Mouse (Mus musculus): ENCODE data around the gene Vsir. TPM values are rescaled to one million over a fixed set of nuclear protein-coding genes. Genes with fewer than 3 reads are reported as not detected.

The Vsir gene
- polyA plus RNA-seq, 1 experiment from 2014 or later, result 2.0 TPM

- Histone ChIP-seq H3K27me3 (peaks cover 26% of the 10 kb centered on the region), H3K4me3 (peak overlapping the region; percentile 39; the same call in 1 of the 2 replicates), H3K4me1 (peaks cover 37% of the 10 kb centered on the region), H3K9me3 (no peaks in the 10 kb centered on the region), H3K9ac (no peak overlapping the region), H3K36me3 (no peaks in the 10 kb centered on the region), H3K27ac (no peak overlapping the region), H3K4me2 (replicated peaks) (peak overlapping the region; percentile 64)
- ATAC-seq (ENCODE audit: low FRiP score, low read depth), result no peak
- 82% methylated on average over 4 of the region's 4 CpGs for WGBS
Measured at GRCm38 (mm10) chr10:60346056-60346455, 595 bp upstream of the Vsir start.

DNA sequence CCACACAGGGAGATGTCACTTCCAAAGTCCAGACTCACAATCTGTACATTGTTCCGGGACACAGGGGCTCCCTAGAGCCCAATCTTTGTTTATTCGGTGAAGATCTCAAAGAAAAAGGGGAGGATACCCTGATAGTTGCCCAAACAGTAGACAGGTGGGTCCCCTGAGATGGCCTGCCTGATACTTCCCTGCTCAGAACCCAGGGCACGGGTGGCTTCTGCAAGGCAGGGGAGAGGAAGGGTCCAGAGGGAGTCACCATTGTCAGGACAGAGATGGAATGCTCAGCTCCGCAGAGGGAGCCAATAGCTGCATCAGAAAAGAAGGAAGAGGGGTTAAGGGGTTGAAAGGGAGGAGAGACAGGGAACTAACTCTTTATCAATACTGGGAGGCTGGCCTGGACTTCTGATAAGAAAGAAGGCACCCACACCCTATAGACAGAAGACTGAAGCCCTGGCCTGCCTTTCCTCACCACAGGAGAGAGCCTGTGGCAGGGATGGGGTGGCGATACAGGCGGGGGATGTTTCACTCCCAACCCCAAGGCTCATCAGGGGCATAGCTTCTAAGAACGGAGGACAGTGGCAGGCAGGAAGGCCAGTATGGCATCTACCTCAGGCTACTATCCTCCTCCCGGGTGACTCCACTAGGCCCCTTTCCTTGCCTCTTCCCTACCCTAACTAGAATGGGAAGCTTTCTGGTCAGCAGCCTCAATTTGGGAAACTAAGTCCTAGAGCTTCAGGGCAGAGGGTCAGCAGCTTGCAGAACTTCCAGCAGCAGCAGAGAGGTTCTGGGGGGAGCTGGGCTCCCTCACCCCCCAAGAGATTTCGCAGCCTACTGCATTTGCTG, 1.3 kb downstream of the Vsir start:
- Histone ChIP-seq H3K4me2 (replicated peaks) (peak overlapping the region; percentile 64), H3K27me3 (peaks cover 26% of the 10 kb centered on the region), H3K4me1 (peaks cover 56% of the 10 kb centered on the region), H3K9ac (no peak overlapping the region), H3K9me3 (no peaks in the 10 kb centered on the region), H3K4me3 (0 out of 2 replicates have a peak overlapping the region, but pooled peaks have one; percentile 39), H3K36me3 (no peaks in the 10 kb centered on the region), H3K27ac (no peak overlapping the region; the same call in 1 of the 2 replicates)
- 50% methylated on average over 9 of the region's 9 CpGs for WGBS
- ATAC-seq (ENCODE audit: low FRiP score, low read depth), result no peak

- Histone ChIP-seq H3K27ac (no peak overlapping the region), H3K9ac (no peak overlapping the region), H3K27me3 (peaks cover 26% of the 10 kb centered on the region), H3K4me1 (peaks cover 66% of the 10 kb centered on the region), H3K4me3 (no peak overlapping the region), H3K36me3 (no peaks in the 10 kb centered on the region), H3K4me2 (replicated peaks) (no peak overlapping the region), H3K9me3 (no peaks in the 10 kb centered on the region)
- 42% methylated on average over 6 of the region's 6 CpGs for whole genome bisulfite sequencing
- no peak for ATAC-seq (ENCODE audit: low FRiP score, low read depth)
Measured at GRCm38 (mm10) chr10:60349056-60349455, 2.4 kb downstream of the Vsir start.

- 90% methylated on average over 5 of the region's 5 CpGs for WGBS
- Histone ChIP-seq H3K4me3 (no peak overlapping the region), H3K9ac (peak overlapping the region; percentile 19; the same call in 1 of the 2 replicates), H3K27me3 (peaks cover 26% of the 10 kb centered on the region), H3K4me2 (replicated peaks) (no peak overlapping the region), H3K4me1 (peaks cover 66% of the 10 kb centered on the region), H3K9me3 (no peaks in the 10 kb centered on the region), H3K27ac (peak overlapping the region; percentile 22; the same call in 1 of the 2 replicates), H3K36me3 (no peaks in the 10 kb centered on the region)
- ATAC-seq (ENCODE audit: low FRiP score, low read depth), result no peak
Measured at GRCm38 (mm10) chr10:60349644-60350043, 3.0 kb downstream of the Vsir start.

DNA sequence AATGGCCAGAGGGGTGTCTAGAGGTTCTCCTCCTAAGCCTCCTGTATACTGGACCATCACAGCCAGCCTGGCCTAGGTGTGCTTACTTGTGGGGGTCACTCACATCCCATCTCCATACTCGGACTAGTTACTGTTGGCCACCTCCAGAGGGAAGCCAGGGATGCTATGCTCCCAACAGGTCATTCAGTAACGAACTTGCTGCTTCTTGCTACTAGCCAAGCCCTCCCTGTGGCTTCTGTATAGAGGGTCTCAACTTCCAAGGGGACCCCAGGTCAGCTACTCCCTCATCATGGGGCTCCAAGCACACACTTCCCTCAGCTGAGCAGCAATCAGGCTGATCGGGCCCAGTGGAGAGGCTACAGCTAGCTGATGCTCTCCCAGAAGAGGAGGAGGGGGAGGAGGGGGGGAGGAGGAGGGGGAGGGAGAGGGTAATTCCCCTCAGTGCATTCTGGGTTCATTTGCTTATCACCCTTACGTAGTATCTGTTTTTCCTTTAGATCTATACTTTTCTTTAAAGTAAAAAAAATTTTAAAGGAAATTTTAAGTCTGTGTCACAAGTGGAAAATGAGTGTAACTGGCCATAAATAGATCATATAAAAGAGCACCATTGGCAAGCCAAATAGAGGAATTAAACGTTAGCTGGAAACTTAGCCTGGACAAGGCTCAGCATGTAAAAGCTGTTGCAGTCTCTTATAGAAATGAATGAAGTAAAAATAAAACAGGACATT, 3.6 kb downstream of the Vsir start:
- Histone ChIP-seq H3K9ac (peak overlapping the region; percentile 19; the same call in 1 of the 2 replicates), H3K4me3 (peak overlapping the region; percentile 24), H3K36me3 (no peaks in the 10 kb centered on the region), H3K4me1 (peaks cover 67% of the 10 kb centered on the region), H3K27ac (peak overlapping the region; percentile 81), H3K4me2 (replicated peaks) (peak overlapping the region; percentile 43), H3K9me3 (no peaks in the 10 kb centered on the region), H3K27me3 (peaks cover 26% of the 10 kb centered on the region)
- ATAC-seq (ENCODE audit: low FRiP score, low read depth), result 0 out of 2 replicates have a peak, but pooled peaks have one; percentile 16
- WGBS, result 33% methylated on average over 5 of the region's 5 CpGs

DNA sequence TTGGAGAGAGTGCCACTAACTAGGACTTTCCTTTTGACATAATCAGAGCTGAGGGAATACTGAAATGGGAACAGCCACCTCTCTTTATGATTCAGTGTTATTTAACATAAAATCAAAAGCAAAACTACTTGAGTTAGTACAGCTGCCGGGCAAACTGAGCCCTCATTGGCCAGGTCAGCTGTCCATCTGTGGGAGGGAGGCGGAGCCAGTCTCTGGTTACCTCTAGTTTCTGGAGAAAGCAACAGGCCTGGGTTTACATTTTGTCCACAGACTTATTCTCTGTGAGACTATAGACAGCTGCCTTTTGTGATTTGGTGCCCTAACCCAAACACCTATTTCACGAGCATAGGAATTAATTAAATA, 4.1 kb downstream of the Vsir start:
- WGBS, result 25% methylated on average over 3 of the region's 3 CpGs
- peak overlapping the region; percentile 43 for H3K4me2 ChIP-seq (replicated peaks)
- peak overlapping the region; percentile 24 for H3K4me3 ChIP-seq
- no peak overlapping the region for H3K9ac ChIP-seq
- ATAC-seq (ENCODE audit: low FRiP score, low read depth), result peak; percentile 71
- H3K9me3 ChIP-seq, result no peaks in the 10 kb centered on the region
- no peaks in the 10 kb centered on the region for H3K36me3 ChIP-seq
- H3K4me1 ChIP-seq, result peaks cover 69% of the 10 kb centered on the region
- H3K27me3 ChIP-seq, result peaks cover 26% of the 10 kb centered on the region
- H3K27ac ChIP-seq, result peak overlapping the region; percentile 81

DNA sequence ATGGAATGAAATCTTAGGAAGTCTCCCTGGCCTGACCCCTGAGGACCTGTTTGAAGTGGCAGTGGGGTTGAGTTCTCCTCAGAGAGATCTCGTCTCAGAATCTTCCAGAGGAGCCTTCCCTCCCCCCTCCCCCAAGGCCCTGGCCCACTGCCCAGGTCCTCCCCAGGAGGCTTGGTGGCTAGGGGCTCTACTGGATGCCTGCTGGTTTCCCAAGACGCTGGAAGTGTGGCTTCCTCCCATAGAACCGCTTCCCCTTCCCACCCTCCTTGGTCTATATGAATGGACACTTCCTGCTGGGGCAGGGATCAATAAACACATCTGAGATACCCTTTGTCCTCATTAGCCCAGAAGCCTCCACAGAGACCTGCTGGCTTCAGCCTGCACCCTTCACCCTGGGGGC, 4.6 kb downstream of the Vsir start:
- no peak overlapping the region for H3K9ac ChIP-seq
- no peaks in the 10 kb centered on the region for H3K9me3 ChIP-seq
- peaks cover 21% of the 10 kb centered on the region for H3K27me3 ChIP-seq
- no peaks in the 10 kb centered on the region for H3K36me3 ChIP-seq
- peak overlapping the region; percentile 43 for H3K4me2 ChIP-seq (replicated peaks)
- no peak overlapping the region for H3K4me3 ChIP-seq
- ATAC-seq (ENCODE audit: low FRiP score, low read depth), result peak; percentile 29; the same call in 1 of the 2 replicates
- 11% methylated on average over 3 of the region's 3 CpGs for WGBS
- H3K4me1 ChIP-seq, result peaks cover 65% of the 10 kb centered on the region
- H3K27ac ChIP-seq, result peak overlapping the region; percentile 80

GRCm38 (mm10) chr10:60351761-60352455, 5.3 kb downstream of the Vsir start:
- Histone ChIP-seq H3K4me2 (replicated peaks) (no peak overlapping the region), H3K9ac (no peak overlapping the region), H3K4me1 (peaks cover 59% of the 10 kb centered on the region), H3K27ac (peak overlapping the region; percentile 80), H3K9me3 (no peaks in the 10 kb centered on the region), H3K4me3 (no peak overlapping the region), H3K27me3 (peaks cover 16% of the 10 kb centered on the region), H3K36me3 (no peaks in the 10 kb centered on the region)
- ATAC-seq (ENCODE audit: low FRiP score, low read depth), result 0 out of 2 replicates have a peak, but pooled peaks have one; percentile 45
- WGBS, result 27% methylated on average over 7 of the region's 7 CpGs

GRCm38 (mm10) chr10:60353241-60354002, 6.8 kb downstream of the Vsir start:
- Histone ChIP-seq H3K4me3 (no peak overlapping the region), H3K9ac (no peak overlapping the region), H3K36me3 (no peaks in the 10 kb centered on the region), H3K4me2 (replicated peaks) (no peak overlapping the region), H3K27me3 (peaks cover 3% of the 10 kb centered on the region; the same call in 1 of the 2 replicates), H3K27ac (peak overlapping the region; percentile 6; the same call in 1 of the 2 replicates), H3K4me1 (peaks cover 51% of the 10 kb centered on the region), H3K9me3 (no peaks in the 10 kb centered on the region)
- whole genome bisulfite sequencing, result 57% methylated on average over 5 of the region's 5 CpGs
- no peak for ATAC-seq (ENCODE audit: low FRiP score, low read depth)

DNA sequence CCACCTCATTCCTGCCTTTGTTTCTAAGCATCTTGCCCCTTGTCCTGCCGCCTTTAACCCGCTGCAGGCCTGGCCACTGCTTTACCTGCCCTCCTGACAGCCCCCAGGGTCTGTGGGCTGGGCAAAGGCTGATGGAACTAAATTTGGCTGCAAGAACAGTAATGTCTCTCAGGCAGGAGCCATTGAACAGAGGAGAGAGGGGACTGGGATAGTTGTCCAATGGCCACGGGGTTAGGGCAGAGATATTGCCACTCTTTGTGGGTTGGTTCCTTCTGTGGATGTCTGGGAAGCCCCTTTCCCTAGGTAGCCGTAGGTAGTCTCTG, 7.3 kb downstream of the Vsir start:
- Histone ChIP-seq H3K27me3 (peaks cover 1% of the 10 kb centered on the region; the same call in 1 of the 2 replicates), H3K4me3 (no peak overlapping the region), H3K4me2 (replicated peaks) (no peak overlapping the region), H3K4me1 (peaks cover 49% of the 10 kb centered on the region), H3K36me3 (no peaks in the 10 kb centered on the region), H3K9ac (no peak overlapping the region), H3K27ac (no peak overlapping the region; the same call in 1 of the 2 replicates), H3K9me3 (no peaks in the 10 kb centered on the region)
- ATAC-seq (ENCODE audit: low FRiP score, low read depth), result no peak
- 95% methylated on average over 4 of the region's 4 CpGs for WGBS

DNA sequence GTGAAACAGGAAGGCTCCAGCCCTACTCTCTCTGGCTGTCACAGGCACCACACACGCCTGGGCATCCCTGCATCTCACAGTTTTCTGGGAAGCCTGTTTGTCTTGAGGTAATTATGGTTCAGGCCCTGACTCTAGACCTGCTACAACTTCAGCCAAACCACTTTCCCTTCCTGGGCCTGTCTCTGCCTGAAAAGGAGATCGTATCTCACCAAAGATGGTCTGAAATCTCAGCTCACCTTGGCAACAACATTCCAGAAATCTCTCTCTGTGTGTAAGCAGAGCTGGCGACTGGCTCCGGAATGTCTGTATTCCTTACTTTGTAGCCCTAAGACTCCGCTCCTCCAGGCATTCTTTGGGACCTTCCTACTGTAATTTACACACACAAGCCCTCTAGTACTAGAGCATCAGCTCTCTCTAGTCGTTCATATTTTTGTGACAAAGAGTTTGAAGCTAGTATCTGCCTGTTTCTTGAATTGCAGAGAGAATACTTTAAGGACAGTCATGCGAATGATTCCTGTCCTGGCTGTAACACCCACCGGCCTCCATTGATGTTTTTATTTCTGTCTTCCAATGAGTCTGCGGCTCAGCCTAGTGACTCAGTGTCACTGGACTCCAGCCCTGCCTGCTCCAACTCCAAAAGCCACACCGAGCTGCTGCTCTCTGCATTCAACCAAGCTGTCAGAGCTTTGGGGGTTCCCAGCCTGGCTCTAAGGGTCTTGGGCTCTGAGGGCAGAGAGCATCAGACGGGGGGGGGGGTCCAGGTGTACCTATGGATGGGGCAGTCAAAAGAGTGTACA, 8.4 kb downstream of the Vsir start:
- Histone ChIP-seq H3K9me3 (no peaks in the 10 kb centered on the region), H3K27me3 (no peaks in the 10 kb centered on the region), H3K36me3 (no peaks in the 10 kb centered on the region), H3K4me1 (peaks cover 40% of the 10 kb centered on the region), H3K27ac (no peak overlapping the region; the same call in 1 of the 2 replicates), H3K4me3 (no peak overlapping the region), H3K9ac (no peak overlapping the region), H3K4me2 (replicated peaks) (no peak overlapping the region)
- ATAC-seq (ENCODE audit: low FRiP score, low read depth), result no peak
- WGBS, result 60% methylated on average over 11 of the region's 11 CpGs
